Mouse (Mus musculus) CH12.LX (cell line): ENCODE measurements around the gene Oprd1. TPM values are rescaled to one million over a fixed set of nuclear protein-coding genes. Genes with fewer than 3 reads are reported as not detected.

Experiments
- DNase-seq: peaks from one replicate; pipeline ENCODE4 v3.0.0-alpha.2; 2013; ENCODE audit errors: extremely low read depth
- H3K27ac ChIP-seq: 2 replicates; pipeline ENCODE4 v1.5.1; 2012; ENCODE audit warnings: low read depth, mild to moderate bottlenecking, control low read depth, moderate library complexity; ENCODE audit not compliant: insufficient read depth
- H3K27me3 ChIP-seq: replicated peaks from 2 replicates; pipeline ENCODE3; 2012; ENCODE audit warnings: inconsistent platforms
- H3K36me3 ChIP-seq, 2 experiments: replicated peaks in 1 of 2; 2 replicates each; pipeline versions ENCODE3 to v1.6.1; 2012; ENCODE audit warnings: inconsistent platforms in 1 of 2, low read length in 1 of 2, mild to moderate bottlenecking in 1 of 2, mixed read lengths in 1 of 2, moderate library complexity in 1 of 2; ENCODE audit not compliant: control insufficient read depth in 1 of 2, insufficient read depth in 1 of 2
- H3K4me1 ChIP-seq, 2 experiments: 2 replicates each; pipeline ENCODE4 v1.6.1; 2012; ENCODE audit warnings: inconsistent platforms in 1 of 2, moderate library complexity in 1 of 2; ENCODE audit not compliant: insufficient read depth in 2 of 2, control insufficient read depth in 1 of 2
- H3K4me2 ChIP-seq: 2 replicates; pipeline ENCODE4 v1.6.1; 2012; ENCODE audit warnings: low read depth, mild to moderate bottlenecking, control low read depth; ENCODE audit not compliant: poor library complexity, insufficient read depth, severe bottlenecking
- H3K4me3 ChIP-seq, 3 experiments: fragments of 150-350 bp in 1 of 3; sonication (generic) in 1 of 3; replicated peaks in 1 of 3; 2 replicates each; pipeline versions ENCODE3 to v1.5.1; 2011 to 2012; ENCODE audit warnings: low read depth in 2 of 3, low read length in 2 of 3, mild to moderate bottlenecking in 2 of 3, moderate library complexity in 2 of 3, control low read depth in 1 of 3, improper control_type of control experiment in 1 of 3, inconsistent platforms in 1 of 3, mixed read lengths in 1 of 3; ENCODE audit not compliant: poor library complexity in 1 of 3
- H3K79me2 ChIP-seq: replicated peaks from 2 replicates; pipeline ENCODE4 v1.6.1; 2012; ENCODE audit warnings: mild to moderate bottlenecking, moderate library complexity; ENCODE audit not compliant: control insufficient read depth, poor library complexity, insufficient read depth, severe bottlenecking; ENCODE audit errors: extremely low read depth
- H3K9ac ChIP-seq: 2 replicates; pipeline ENCODE4 v1.6.1; 2012; ENCODE audit warnings: low read depth, mild to moderate bottlenecking, control low read depth, moderate library complexity; ENCODE audit not compliant: insufficient read depth
- H3K9me3 ChIP-seq: replicated peaks from 2 replicates; pipeline ENCODE3; 2012; ENCODE audit warnings: low read length, inconsistent platforms, mixed read lengths
- BHLHE40 ChIP-seq: IDR thresholded peaks from 2 replicates; pipeline ENCODE4 v1.6.1; 2011; ENCODE audit warnings: mild to moderate bottlenecking, low read depth, low read length, improper control_type of control experiment
- CHD2 ChIP-seq: IDR thresholded peaks from 2 replicates; pipeline ENCODE4 v1.6.1; 2011; ENCODE audit warnings: low read length, improper control_type of control experiment
- CTCF ChIP-seq, 2 experiments: IDR thresholded peaks in 1 of 2; conservative IDR thresholded peaks in 1 of 2; 2 replicates each; pipeline ENCODE4 v1.5.1; 2011 to 2012; ENCODE audit warnings: low read depth in 2 of 2, low read length in 2 of 2, improper control_type of control experiment in 1 of 2, inconsistent platforms in 1 of 2, mild to moderate bottlenecking in 1 of 2, moderate library complexity in 1 of 2
- E2F4 ChIP-seq: IDR thresholded peaks from 2 replicates; pipeline ENCODE4 v1.6.1; 2011; ENCODE audit warnings: low read depth, low read length, improper control_type of control experiment; ENCODE audit not compliant: insufficient replicate concordance
- EP300 ChIP-seq: IDR thresholded peaks from 2 replicates; pipeline ENCODE4 v1.6.1; 2011; ENCODE audit warnings: low read length, improper control_type of control experiment
- GABPA ChIP-seq: IDR thresholded peaks from 2 replicates; pipeline ENCODE4 v1.6.1; 2012; ENCODE audit warnings: low read depth, low read length, improper control_type of control experiment, inconsistent platforms; ENCODE audit not compliant: insufficient replicate concordance
- IRF4 ChIP-seq: IDR thresholded peaks from 2 replicates; pipeline ENCODE4 v1.6.1; 2014; ENCODE audit warnings: low read depth, mild to moderate bottlenecking, inconsistent platforms, low read length, improper control_type of control experiment
- JUN ChIP-seq: IDR thresholded peaks from 2 replicates; pipeline ENCODE4 v1.6.1; 2011; ENCODE audit warnings: low read depth, mild to moderate bottlenecking, low read length, improper control_type of control experiment, moderate library complexity; ENCODE audit not compliant: insufficient read depth
- JUND ChIP-seq: conservative IDR thresholded peaks from 2 replicates; pipeline ENCODE4 v1.6.1; 2011; ENCODE audit warnings: low read depth, low read length, improper control_type of control experiment
- KAT2A ChIP-seq: IDR thresholded peaks from 2 replicates; pipeline ENCODE4 v1.6.1; 2012; ENCODE audit warnings: low read length, improper control_type of control experiment, inconsistent platforms; ENCODE audit not compliant: insufficient replicate concordance
- MAZ ChIP-seq: IDR thresholded peaks from 2 replicates; pipeline ENCODE4 v1.6.1; 2012; ENCODE audit warnings: low read depth, mild to moderate bottlenecking, inconsistent platforms, low read length, improper control_type of control experiment, moderate library complexity
- MXI1 ChIP-seq: IDR thresholded peaks from 2 replicates; pipeline ENCODE4 v1.6.1; 2011; ENCODE audit warnings: mild to moderate bottlenecking, low read depth, low read length, improper control_type of control experiment
- MYC ChIP-seq: IDR thresholded peaks from 2 replicates; pipeline ENCODE4 v1.6.1; 2011; ENCODE audit warnings: low read depth, mild to moderate bottlenecking, improper control_type of control experiment, low read length
- NELFE ChIP-seq: IDR thresholded peaks from 2 replicates; pipeline ENCODE4 v1.6.1; 2011; ENCODE audit warnings: low read depth, low read length, improper control_type of control experiment
- NRF1 ChIP-seq: IDR thresholded peaks from 2 replicates; pipeline ENCODE4 v1.6.1; 2014; ENCODE audit warnings: low read depth, mild to moderate bottlenecking, inconsistent platforms, low read length, improper control_type of control experiment, moderate library complexity
- PAX5 ChIP-seq: IDR thresholded peaks from 2 replicates; pipeline ENCODE4 v1.6.1; 2012; ENCODE audit warnings: low read length, inconsistent platforms, mixed read lengths
- POLR2AphosphoS2 ChIP-seq: IDR thresholded peaks from 2 replicates; pipeline ENCODE4 v1.6.1; 2011; ENCODE audit warnings: low read depth, low read length, improper control_type of control experiment
- RAD21 ChIP-seq: IDR thresholded peaks from 2 replicates; pipeline ENCODE4 v1.6.1; 2011; ENCODE audit warnings: low read depth, mild to moderate bottlenecking, low read length, improper control_type of control experiment, moderate library complexity
- SMC3 ChIP-seq: IDR thresholded peaks from 2 replicates; pipeline ENCODE4 v1.6.1; 2011; ENCODE audit warnings: low read depth, low read length, improper control_type of control experiment
- TBP ChIP-seq: conservative IDR thresholded peaks from 2 replicates; pipeline ENCODE4 v1.6.1; 2011; ENCODE audit warnings: low read depth, low read length, improper control_type of control experiment
- ZC3H11A ChIP-seq: IDR thresholded peaks from 2 replicates; pipeline ENCODE4 v1.6.1; 2012; ENCODE audit warnings: low read depth, mild to moderate bottlenecking, inconsistent platforms, low read length, improper control_type of control experiment
- ZMIZ1 ChIP-seq: IDR thresholded peaks from 2 replicates; pipeline ENCODE4 v1.6.1; 2012; ENCODE audit warnings: low read depth, mild to moderate bottlenecking, inconsistent platforms, low read length, improper control_type of control experiment
- ZNF384 ChIP-seq: IDR thresholded peaks from 2 replicates; pipeline ENCODE4 v1.6.1; 2012; ENCODE audit warnings: low read depth, low read length, improper control_type of control experiment, inconsistent platforms
- dilution Hi-C: fragments of 300-500 bp; cut with MboI; formaldehyde crosslinking; loops from 2 replicates; pipeline ENCODE4 v1.14.3; 2020; ENCODE audit warnings: low sequenced_read_pairs; ENCODE audit not compliant: extremely low pct_unique_long_range_greater_than_20kb, extremely low pct_ligation_motif_present
- in situ Hi-C: fragments of 300-500 bp; cut with MboI; formaldehyde crosslinking; loops from 3 replicates; pipeline ENCODE4 v1.14.3; 2019; ENCODE audit warnings: low sequenced_read_pairs, low pct_ligation_motif_present, low pct_unique_long_range_greater_than_20kb, mixed read lengths
- polyA plus RNA-seq: library from polyadenylated mRNA; unstranded; fragments of >175 nt; gene quantifications from 2 replicates; pipeline ENCODE4 v1.2.1, GENCODE M21; 2012; ENCODE audit warnings: low read depth; ENCODE audit not compliant: insufficient read length
- total RNA-seq, 2 experiments: library from RNA; depleted of rRNA; stranded (reverse); fragments of 300-350 nt in 1 of 2; fragments of >200 nt in 1 of 2; gene quantifications; 2 replicates each; pipeline ENCODE4 v1.2.3; 2012 to 2014

Gene Oprd1
- total and polyA plus RNA-seq, 3 experiments, result not detected

DNA sequence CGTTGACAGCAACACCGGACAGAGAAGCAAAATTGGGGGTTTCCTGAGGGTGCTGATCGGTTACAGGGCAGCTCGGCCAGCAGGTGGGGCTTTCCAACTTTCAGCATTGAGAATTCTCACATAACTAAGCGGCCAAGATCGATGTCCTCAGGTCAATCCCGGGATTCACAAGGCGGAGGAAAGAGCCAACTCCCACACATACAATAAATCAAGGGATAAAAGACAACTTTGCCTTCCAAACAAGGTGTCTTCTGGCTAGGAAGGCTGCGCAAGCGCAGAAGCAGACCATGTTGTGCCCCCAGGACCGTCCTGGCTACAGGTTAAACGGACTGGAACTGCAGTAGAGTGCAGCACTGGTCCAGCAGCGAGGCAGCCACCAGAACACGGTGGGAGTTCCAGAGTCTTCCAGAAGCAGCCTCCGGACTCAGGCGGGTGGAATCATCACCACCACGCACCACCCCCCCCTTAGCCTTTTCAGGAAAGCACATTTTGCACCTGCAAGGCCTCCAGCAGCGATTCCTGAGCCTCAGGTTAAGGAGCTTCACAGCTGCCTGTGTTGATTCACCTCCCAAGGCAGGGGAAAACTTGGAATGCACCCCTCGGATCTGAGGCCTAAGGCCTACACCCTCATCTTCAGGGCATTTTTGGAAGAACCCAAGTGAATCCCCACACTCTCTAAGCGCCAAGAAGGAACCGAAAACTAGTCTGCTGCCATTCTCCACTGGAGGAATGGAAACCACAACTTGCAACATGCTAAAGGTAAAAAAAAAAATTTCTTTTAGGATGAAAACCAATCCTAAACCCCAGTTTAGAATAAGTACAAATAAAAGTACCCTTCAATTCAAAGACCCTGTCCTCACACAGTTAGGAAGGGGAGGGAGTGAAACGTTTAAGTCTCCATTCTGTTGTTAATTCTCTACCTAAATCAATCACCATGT, 37.7 kb upstream of the Oprd1 start (continued):
- TF ChIP-seq POLR2AphosphoS2 (no peak), MXI1 (no peak; the same call in 1 of the 2 replicates), TBP (no peak), CTCF (conservative IDR thresholded peaks at IDR 0.05 in 1 of 2, IDR thresholded peaks at IDR 0.05 in 1 of 2; ENCODE audit: low read depth in 2 of 2, low read length in 2 of 2) (peak in 1 of 2 experiments; percentile 68; a peak in 2 of 4 replicates), KAT2A (no peak), E2F4 (no peak)

DNA sequence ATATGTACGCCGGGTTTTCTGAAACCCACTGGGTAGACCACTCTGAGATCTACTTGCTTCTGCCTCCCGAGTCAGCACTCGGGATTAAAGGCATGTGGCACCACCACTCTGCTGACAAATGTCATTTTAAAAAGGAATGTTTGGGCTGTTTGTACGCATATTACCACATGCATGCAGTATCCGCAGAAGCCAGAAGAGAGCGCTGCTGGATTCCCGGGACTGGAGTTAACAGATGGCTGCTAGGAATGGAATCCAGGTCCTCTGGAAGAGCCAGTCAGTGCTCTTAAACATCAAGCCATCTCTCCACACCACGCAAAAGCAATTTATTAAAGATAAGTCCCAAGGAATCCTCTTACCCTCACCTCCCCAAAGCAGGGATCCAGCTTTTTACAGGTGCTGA, 36.4 kb upstream of the Oprd1 start:
- no peak for DNase-seq
- dilution Hi-C loops (no loop called here), in situ Hi-C loops (loop anchor here (5.0 to 25.0 kb wide), 2 partner anchors 87 to 232 kb away; partner anchors contain the start of gene Phactr4)
- H3K9me3 ChIP-seq, result no peaks in the 10 kb centered on the region
- H3K79me2 ChIP-seq, result peaks cover 14% of the 10 kb centered on the region; the same call in 1 of the 2 replicates
- TF ChIP-seq EP300, result no peak
- TF ChIP-seq CTCF (conservative IDR thresholded peaks at IDR 0.05 in 1 of 2, IDR thresholded peaks at IDR 0.05 in 1 of 2; ENCODE audit: low read depth in 2 of 2, low read length in 2 of 2), result peak in 1 of 2 experiments; percentile 35; a peak in 2 of 4 replicates
- TF ChIP-seq IRF4, result no peak
- peak; percentile 11 for TF ChIP-seq RAD21
- H3K9ac ChIP-seq, result no peak overlapping the region
- peaks cover 9 to 36% of the 10 kb centered on the region in 2 experiments for H3K36me3 ChIP-seq
- no peak overlapping the region for H3K27ac ChIP-seq
- peaks cover 10 to 71% of the 10 kb centered on the region in 2 experiments for H3K4me1 ChIP-seq
- no peak overlapping the region for H3K4me2 ChIP-seq
- no peak overlapping the region for H3K4me3 ChIP-seq
- peaks cover 1% of the 10 kb centered on the region for H3K27me3 ChIP-seq

DNA sequence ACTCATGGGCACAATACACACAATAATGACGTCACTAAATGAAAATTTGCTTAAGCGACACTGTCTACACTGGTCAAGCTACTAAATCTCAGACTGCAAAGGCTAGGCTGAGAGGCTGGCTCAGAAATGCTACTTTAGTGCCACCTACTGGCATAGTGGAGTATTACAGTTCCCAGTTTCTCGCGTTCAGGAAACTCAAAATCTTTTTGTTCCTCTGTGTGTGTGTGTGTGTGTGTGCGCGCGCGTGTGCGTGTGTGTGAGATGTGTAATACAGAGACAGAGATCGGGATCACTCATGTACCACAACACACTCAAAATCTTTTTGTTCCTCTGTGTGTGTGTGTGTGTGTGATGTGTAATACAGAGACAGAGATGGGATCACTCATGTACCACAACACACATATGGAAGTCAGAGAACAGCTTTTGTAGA, 34.4 kb upstream of the Oprd1 start:
- H3K36me3 ChIP-seq, result peaks cover 0 to 21% of the 10 kb centered on the region in 2 experiments
- H3K27ac ChIP-seq, result no peak overlapping the region
- peaks cover 6 to 51% of the 10 kb centered on the region in 2 experiments; a peak in 3 of 4 replicates for H3K4me1 ChIP-seq
- no peak overlapping the region for H3K4me3 ChIP-seq
- in situ Hi-C loops, result loop anchor here (10.0 to 25.0 kb wide), 2 partner anchors 84 to 234 kb away; partner anchors contain the start of gene Phactr4
- peak; percentile 82 for DNase-seq
- H3K9ac ChIP-seq, result no peak overlapping the region
- no peaks in the 10 kb centered on the region for H3K9me3 ChIP-seq
- peak overlapping the region; percentile 67; the same call in 1 of the 2 replicates for H3K4me2 ChIP-seq
- H3K27me3 ChIP-seq, result peaks cover 1% of the 10 kb centered on the region
- no peaks in the 10 kb centered on the region; the same call in 1 of the 2 replicates for H3K79me2 ChIP-seq
- TF ChIP-seq ZC3H11A, result peak; percentile 9; the same call in 1 of the 2 replicates
- peak; percentile 88 to 92 for TF ChIP-seq CTCF (conservative IDR thresholded peaks at IDR 0.05 in 1 of 2, IDR thresholded peaks at IDR 0.05 in 1 of 2; ENCODE audit: low read depth in 2 of 2, low read length in 2 of 2)
- no peak for TF ChIP-seq ZMIZ1
- TF ChIP-seq POLR2AphosphoS2, result no peak
- peak; percentile 76 for TF ChIP-seq SMC3
- peak; percentile 73 for TF ChIP-seq JUND
- TF ChIP-seq MYC, result 0 out of 2 replicates have a peak, but pooled peaks have one; percentile 19
- no peak for TF ChIP-seq GABPA
- peak; percentile 32 for TF ChIP-seq JUN
- no peak for TF ChIP-seq ZNF384
- TF ChIP-seq NRF1, result 0 out of 2 replicates have a peak, but pooled peaks have one; percentile 42
- TF ChIP-seq MAZ, result no peak
- TF ChIP-seq MXI1, result peak; percentile 18; the same call in 1 of the 2 replicates
- peak; percentile 87 for TF ChIP-seq RAD21
- TF ChIP-seq PAX5, result no peak
- no peak for TF ChIP-seq BHLHE40
- peak; percentile 54; the same call in 1 of the 2 replicates for TF ChIP-seq IRF4
- TF ChIP-seq CHD2, result no peak
- TF ChIP-seq NELFE, result 0 out of 2 replicates have a peak, but pooled peaks have one; percentile 29
- dilution Hi-C loops, result no loop called here
